Mouse (Mus musculus): Measurements from ENCODE around the gene Naip6. TPM values are rescaled to one million over a fixed set of nuclear protein-coding genes. Genes with fewer than 3 reads are reported as not detected.
A peak's percentile ranks its signal among the peaks of the same experiment; 100 is the strongest.
"Not testable (repeated sequence)": the region's sequence is repeated elsewhere in the genome, so short reads cannot be mapped to it uniquely, and the experiment has no call there.

Gene Naip6
- total RNA-seq (2014; fragmentation: Nextera tagmentation) (7.1 and 7.4 TPM in 2 replicates), total RNA-seq (2017) (5.9 and 6.0 TPM in 2 replicates), polyA plus RNA-seq (2012) (0.11 and 0.12 TPM in 2 replicates)

GRCm38 (mm10) chr13:100317256-100317893 lies at the start of gene Naip6:
Gene Naip6 (minus strand): TSS chr13:100317674.
- not testable (repeated sequence) for H3K27me3 ChIP-seq (ENCODE audit: insufficient read depth, low read length); DNase-seq (ENCODE audit: low spot score); H3K4me1 ChIP-seq (ENCODE audit: insufficient read depth, low read depth, low read length); H3K36me3 ChIP-seq (replicated peaks); H3K9me3 ChIP-seq (replicated peaks)
- peak within 1 kb of the TSS; percentile 10; the same call in 1 of the 2 replicates for H3K4me3 ChIP-seq (ENCODE audit: low read depth, low read length)
- ATAC-seq (ENCODE audit: extremely low read depth, insufficient number of reproducible peaks, low FRiP score, poor library complexity, severe bottlenecking): peak; percentile 85

GRCm38 (mm10) chr13:100352315-100352714 lies 34.8 kb upstream of the Naip6 start:
- not testable (repeated sequence) for H3K4me1 ChIP-seq (ENCODE audit: insufficient read depth, low read depth, low read length); H3K27me3 ChIP-seq (ENCODE audit: insufficient read depth, low read length); H3K9me3 ChIP-seq (replicated peaks); H3K4me3 ChIP-seq (ENCODE audit: low read depth, low read length); ATAC-seq (ENCODE audit: extremely low read depth, insufficient number of reproducible peaks, low FRiP score, poor library complexity, severe bottlenecking); H3K36me3 ChIP-seq (replicated peaks); DNase-seq (ENCODE audit: low spot score)

GRCm38 (mm10) chr13:100349510-100350173 lies 32.2 kb upstream of the Naip6 start:
- H3K9me3 ChIP-seq (replicated peaks); DNase-seq (ENCODE audit: low spot score); ATAC-seq (ENCODE audit: extremely low read depth, insufficient number of reproducible peaks, low FRiP score, poor library complexity, severe bottlenecking); H3K4me1 ChIP-seq (ENCODE audit: insufficient read depth, low read depth, low read length); H3K36me3 ChIP-seq (replicated peaks); H3K27me3 ChIP-seq (ENCODE audit: insufficient read depth, low read length); H3K4me3 ChIP-seq (ENCODE audit: low read depth, low read length): not testable (repeated sequence)

DNA sequence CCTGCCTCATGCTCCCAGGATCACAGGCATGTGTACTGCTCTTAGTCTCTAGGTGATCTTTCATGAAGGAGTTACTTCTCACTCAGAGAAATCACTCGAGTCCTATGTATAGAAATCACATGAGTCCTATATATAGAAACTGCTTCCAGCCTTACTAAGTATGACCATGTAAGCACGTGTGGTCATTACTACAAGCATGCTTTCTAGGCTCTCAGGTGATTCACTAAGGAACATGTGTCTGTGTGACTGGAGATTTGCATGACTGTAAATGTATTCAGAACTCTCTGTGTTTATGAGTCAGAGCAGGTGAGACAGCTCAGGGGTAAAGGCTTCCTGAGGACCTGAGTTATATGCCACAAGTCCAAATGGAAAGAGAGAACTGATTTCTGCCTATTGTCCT lies 24.3 kb upstream of the Naip6 start:
- no peak for TF ChIP-seq CTCF (IDR thresholded peaks at IDR 0.05; ENCODE audit: low read depth, low read length)
- TF ChIP-seq GATA2 (IDR thresholded peaks at IDR 0.05; ENCODE audit: borderline replicate concordance, low read depth, low read length): no peak
- no peak for TF ChIP-seq GATA1 (IDR thresholded peaks at IDR 0.05; ENCODE audit: borderline replicate concordance, low read length)
- TF ChIP-seq POLR2AphosphoS5 (IDR thresholded peaks at IDR 0.05; ENCODE audit: insufficient replicate concordance, low read depth, low read length): no peak
- no peak for TF ChIP-seq TAL1 (conservative IDR thresholded peaks at IDR 0.05; ENCODE audit: low read depth, low read length)
- Histone ChIP-seq H3K4me1 (ENCODE audit: insufficient read depth, low read depth, low read length) (no peaks in the 10 kb centered on the region), H3K9me3 (replicated peaks) (no peaks in the 10 kb centered on the region), H3K36me3 (replicated peaks) (no peaks in the 10 kb centered on the region), H3K4me3 (ENCODE audit: low read depth, low read length) (no peak overlapping the region), H3K27me3 (ENCODE audit: insufficient read depth, low read length) (no peaks in the 10 kb centered on the region; the same call in 1 of the 2 replicates)
- ATAC-seq (ENCODE audit: extremely low read depth, insufficient number of reproducible peaks, low FRiP score, poor library complexity, severe bottlenecking) (no peak), DNase-seq (ENCODE audit: low spot score) (no peak)

GRCm38 (mm10) chr13:100331728-100332127 lies 14.3 kb upstream of the Naip6 start:
- not testable (repeated sequence) for H3K27me3 ChIP-seq (ENCODE audit: insufficient read depth, low read length); H3K4me3 ChIP-seq (ENCODE audit: low read depth, low read length); H3K4me1 ChIP-seq (ENCODE audit: insufficient read depth, low read depth, low read length); DNase-seq (ENCODE audit: low spot score); H3K36me3 ChIP-seq (replicated peaks); H3K9me3 ChIP-seq (replicated peaks); ATAC-seq (ENCODE audit: extremely low read depth, insufficient number of reproducible peaks, low FRiP score, poor library complexity, severe bottlenecking)

DNA sequence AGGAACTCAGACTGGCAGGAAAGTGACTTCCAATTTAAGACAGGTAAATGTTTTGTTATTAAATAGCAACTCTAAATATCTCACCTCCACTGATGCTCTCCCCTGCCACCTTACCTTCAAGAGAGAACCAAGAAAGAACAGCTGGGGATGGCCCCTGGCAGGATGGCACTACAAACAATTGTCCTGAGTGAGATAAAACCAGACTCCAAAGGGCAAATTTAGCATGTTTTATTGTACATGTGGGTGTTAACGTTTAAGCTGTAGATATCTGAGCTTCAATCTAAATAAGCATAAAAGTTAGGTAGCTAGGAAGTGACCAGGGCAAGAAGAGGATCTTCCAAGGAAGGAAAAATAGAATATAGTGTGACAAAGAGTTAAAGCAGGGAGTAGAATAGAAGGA lies 11.4 kb upstream of the Naip6 start:
- not testable (repeated sequence) for H3K9me3 ChIP-seq (replicated peaks); H3K4me1 ChIP-seq (ENCODE audit: insufficient read depth, low read depth, low read length); ATAC-seq (ENCODE audit: extremely low read depth, insufficient number of reproducible peaks, low FRiP score, poor library complexity, severe bottlenecking); H3K4me3 ChIP-seq (ENCODE audit: low read depth, low read length); DNase-seq (ENCODE audit: low spot score); H3K36me3 ChIP-seq (replicated peaks)
- peaks cover 15% of the 10 kb centered on the region; the same call in 1 of the 2 replicates for H3K27me3 ChIP-seq (ENCODE audit: insufficient read depth, low read length)

GRCm38 (mm10) chr13:100328029-100328428 lies 10.6 kb upstream of the Naip6 start:
- H3K36me3 ChIP-seq (replicated peaks); H3K4me3 ChIP-seq (ENCODE audit: low read depth, low read length); H3K4me1 ChIP-seq (ENCODE audit: insufficient read depth, low read depth, low read length); H3K9me3 ChIP-seq (replicated peaks); DNase-seq (ENCODE audit: low spot score); ATAC-seq (ENCODE audit: extremely low read depth, insufficient number of reproducible peaks, low FRiP score, poor library complexity, severe bottlenecking): not testable (repeated sequence)
- peaks cover 15% of the 10 kb centered on the region; the same call in 1 of the 2 replicates for H3K27me3 ChIP-seq (ENCODE audit: insufficient read depth, low read length)

DNA sequence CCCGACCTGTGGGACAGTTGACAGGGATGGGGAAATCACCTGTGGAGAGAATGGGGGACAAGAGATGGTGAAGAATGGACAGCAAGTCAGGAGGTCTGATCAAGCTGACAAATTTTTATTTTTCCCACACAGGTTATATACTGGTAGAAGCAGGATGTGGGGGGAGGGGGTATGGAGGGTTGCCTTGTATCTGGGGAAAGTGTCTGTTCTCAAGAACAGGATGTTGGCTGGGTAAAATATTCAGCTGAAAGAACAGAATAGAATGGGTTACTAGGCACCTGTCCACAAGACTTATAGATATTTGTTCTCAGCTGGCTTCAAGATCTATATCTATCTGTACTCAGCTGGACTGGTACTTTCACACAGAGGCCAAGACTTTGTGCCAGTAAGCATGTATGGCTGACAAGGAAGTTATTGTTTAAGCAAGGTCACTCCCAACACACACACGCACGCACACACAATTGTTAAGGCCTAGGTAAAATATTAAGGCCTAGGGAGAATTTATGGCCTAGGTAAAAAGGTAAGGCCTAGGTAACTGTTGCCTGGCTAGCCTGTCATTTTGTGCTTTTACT lies 4.9 kb upstream of the Naip6 start:
- not testable (repeated sequence) for H3K4me1 ChIP-seq (ENCODE audit: insufficient read depth, low read depth, low read length); ATAC-seq (ENCODE audit: extremely low read depth, insufficient number of reproducible peaks, low FRiP score, poor library complexity, severe bottlenecking); H3K36me3 ChIP-seq (replicated peaks); H3K4me3 ChIP-seq (ENCODE audit: low read depth, low read length); H3K27me3 ChIP-seq (ENCODE audit: insufficient read depth, low read length); DNase-seq (ENCODE audit: low spot score); H3K9me3 ChIP-seq (replicated peaks)

Measured in G1E (cell line).